Comparison of ENCODE assay signal across 16 mouse cellular contexts in genomic region chr1:61928131-61928761, GRCm38 (mm10).
DNase-seq lines count a peak whose midpoint lies in the region; TF ChIP-seq lines count a peak whose summit lies in the region.
"Had no signal": no experiment of that assay in that cellular context is flagged by ENCODE, and none has a peak within 500 bp of the region (broad histone marks: within the 10 kb centered on the region; RNA-seq: fewer than 3 reads in every experiment).

No protein-coding gene starts in this region.

- no peak for TF ChIP-seq POLR2A in spleen, adult 2 months (IDR thresholded peaks at IDR 0.05; ENCODE audit: low read depth, low read length)

- DNase-seq in cerebellum, postnatal 14 days = peak; percentile 8 to 18
- DNase-seq in cerebellum, adult 11-12 months = no peak
- DNase-seq in layer of hippocampus, adult 9-11 months = peak; percentile 13
- no peak for DNase-seq in layer of hippocampus, adult 8-10 months (ENCODE audit: low spot score in 2 of 2)
- DNase-seq in spleen, adult 2 months (ENCODE audit: low read depth in 1 of 2, low spot score in 2 of 2) = peak in 1 of 2 experiments; percentile 26
- no peak for DNase-seq in spleen, postnatal 4 days (ENCODE audit: low spot score in 2 of 2)
- DNase-seq in retina, embryonic 14.5 days (ENCODE audit: low spot score) = no peak
- DNase-seq in frontal cortex, postnatal 14 days (ENCODE audit: low spot score in 2 of 2) = no peak
- DNase-seq: adrenal gland, adult 2 months; cerebellum, postnatal 36 days; gastrocnemius, postnatal 14 days; heart, postnatal 4 days; kidney, adult 8-10 months; right cerebral cortex, postnatal 14 days; thymus, postnatal 25 days had no signal

- H3K4me3 ChIP-seq in spleen, adult 2 months (ENCODE audit: extremely low read depth, insufficient read depth, insufficient read length) = no peak overlapping the region
- H3K4me3 ChIP-seq: heart, embryonic 12.5 days had no signal

- H3K36me3 ChIP-seq in spleen, adult 2 months (ENCODE audit: control insufficient read depth, insufficient read depth, low read length) = no peaks in the 10 kb centered on the region
- H3K36me3 ChIP-seq: heart, embryonic 12.5 days had no signal

- WGBS in spleen, adult 2 months = 46% methylated on average over 7 of the region's 7 CpGs

- peaks cover 7% of the 10 kb centered on the region; the same call in 1 of the 2 replicates for H3K4me1 ChIP-seq in spleen, adult 2 months (ENCODE audit: control insufficient read depth, insufficient read depth, insufficient read length)
- H3K4me1 ChIP-seq: heart, embryonic 12.5 days had no signal

- no peak for TF ChIP-seq CTCF in spleen, adult 2 months (IDR thresholded peaks at IDR 0.05; ENCODE audit: extremely low read depth, insufficient read depth, insufficient read length, insufficient replicate concordance)

- H3K27me3 ChIP-seq in spleen, adult 2 months (ENCODE audit: control insufficient read depth, insufficient read depth, low read length) = no peaks in the 10 kb centered on the region
- H3K27me3 ChIP-seq: heart, embryonic 12.5 days had no signal

- H3K27ac ChIP-seq in spleen, adult 2 months (ENCODE audit: insufficient read depth, low read length) = peak overlapping the region; percentile 39; the same call in 1 of the 2 replicates

Comparison
In these comparisons a context has a peak if more than half of its experiments do, and no peak if none do; other contexts are left out.
1. DNase-seq: peak in cerebellum, postnatal 14 days (2 of 2) and layer of hippocampus, adult 9-11 months (single experiment); none in cerebellum, adult 11-12 months (single experiment), layer of hippocampus, adult 8-10 months (0 of 2), spleen, postnatal 4 days (0 of 2), retina, embryonic 14.5 days (single experiment) and frontal cortex, postnatal 14 days (0 of 2).